Mouse (Mus musculus): ENCODE data around the gene Ccdc122.

The Ccdc122 gene

GRCm38 (mm10) chr14:77136936-77137335, 100.4 kb downstream of the Ccdc122 start:
- no peak for DNase-seq

DNA sequence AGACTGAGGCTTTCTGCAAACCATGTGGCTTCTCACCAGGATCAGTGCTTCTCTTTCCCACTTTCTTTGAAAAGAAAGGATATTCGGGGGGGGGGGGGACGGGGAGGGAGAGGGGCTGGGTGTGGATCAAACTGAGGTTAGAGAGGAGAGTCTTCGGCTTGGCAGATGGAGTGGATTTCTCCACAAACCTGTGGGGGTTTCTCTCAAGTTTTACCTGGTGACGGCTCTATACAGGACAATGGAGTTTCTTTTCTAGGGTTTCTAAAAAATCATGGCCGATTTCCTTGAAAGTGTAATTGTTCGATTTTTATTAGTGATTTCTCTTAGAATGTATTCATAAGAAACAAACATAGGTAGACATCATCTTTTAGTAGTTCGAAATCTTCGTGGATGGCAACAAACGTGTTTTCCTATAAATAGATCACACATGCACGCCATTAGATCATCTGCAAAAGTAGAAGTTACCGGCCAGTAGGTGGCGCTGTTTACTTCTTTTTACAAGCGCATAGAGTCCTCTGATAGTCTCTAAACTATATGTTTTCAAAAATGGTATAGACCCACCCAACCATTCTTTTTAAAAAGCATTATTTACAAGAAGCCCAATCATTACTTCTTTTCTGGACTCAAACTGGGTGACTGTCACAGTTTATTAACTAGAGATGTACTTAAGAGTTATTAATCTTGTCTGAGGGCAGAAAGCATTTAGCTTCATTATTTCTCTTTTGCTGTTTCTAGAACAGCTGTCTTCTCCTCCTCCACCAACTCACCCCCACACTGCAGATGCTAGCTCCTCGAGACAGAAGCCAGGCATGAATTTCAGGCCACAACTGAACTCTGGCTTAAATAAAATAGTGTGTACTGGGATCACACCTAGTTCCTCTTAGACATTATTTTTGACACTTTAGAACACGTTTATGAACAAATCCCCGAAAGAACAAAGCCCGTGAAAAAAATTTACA, 105.0 kb downstream of the Ccdc122 start:
- peak; percentile 89 for DNase-seq

- DNase-seq: no peak
These were observed 108.5 kb downstream of the Ccdc122 start for GRCm38 (mm10) chr14:77145103-77145502.

- DNase-seq: no peak
These were observed 111.1 kb downstream of the Ccdc122 start for GRCm38 (mm10) chr14:77147635-77148034.

DNA sequence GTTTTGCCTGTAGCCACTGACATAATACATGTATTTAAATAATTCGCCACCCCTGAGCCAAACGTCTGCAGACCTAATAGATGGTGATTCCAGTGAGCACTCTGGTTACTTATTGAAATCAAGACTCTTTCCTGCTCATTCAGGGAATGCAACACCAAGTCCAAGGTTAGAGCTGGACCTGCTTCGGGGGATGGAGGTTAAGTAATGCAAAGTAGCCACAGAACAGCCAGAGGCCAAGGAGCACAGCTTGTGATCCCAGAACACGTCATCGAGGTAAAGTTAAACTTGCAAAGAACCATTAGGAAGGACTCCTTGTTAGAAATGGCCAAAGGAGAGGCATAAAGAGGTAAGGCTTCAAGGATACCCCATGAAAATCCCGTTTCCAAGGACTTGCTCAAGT, 114.0 kb downstream of the Ccdc122 start:
- DNase-seq: no peak

DNA sequence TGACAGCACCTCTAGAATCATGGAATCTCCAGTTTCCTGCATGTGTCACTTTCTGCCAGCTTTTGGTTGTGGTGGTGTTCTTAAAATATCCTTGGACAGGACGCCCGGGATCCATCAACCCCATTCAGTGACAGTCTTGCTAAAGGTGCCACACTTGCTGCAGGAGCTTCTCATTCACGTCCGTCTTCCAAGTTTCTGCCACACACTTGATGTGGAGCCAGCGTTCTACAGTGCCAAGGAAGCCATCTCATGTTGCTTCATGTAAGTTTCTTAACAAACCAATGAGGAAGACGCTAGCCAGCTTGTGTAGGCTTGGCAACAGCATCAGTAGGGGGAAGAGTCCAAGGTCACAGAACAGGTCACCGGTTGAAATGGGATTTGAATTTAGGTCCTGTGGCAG, 114.9 kb downstream of the Ccdc122 start:
- DNase-seq: no peak

DNA sequence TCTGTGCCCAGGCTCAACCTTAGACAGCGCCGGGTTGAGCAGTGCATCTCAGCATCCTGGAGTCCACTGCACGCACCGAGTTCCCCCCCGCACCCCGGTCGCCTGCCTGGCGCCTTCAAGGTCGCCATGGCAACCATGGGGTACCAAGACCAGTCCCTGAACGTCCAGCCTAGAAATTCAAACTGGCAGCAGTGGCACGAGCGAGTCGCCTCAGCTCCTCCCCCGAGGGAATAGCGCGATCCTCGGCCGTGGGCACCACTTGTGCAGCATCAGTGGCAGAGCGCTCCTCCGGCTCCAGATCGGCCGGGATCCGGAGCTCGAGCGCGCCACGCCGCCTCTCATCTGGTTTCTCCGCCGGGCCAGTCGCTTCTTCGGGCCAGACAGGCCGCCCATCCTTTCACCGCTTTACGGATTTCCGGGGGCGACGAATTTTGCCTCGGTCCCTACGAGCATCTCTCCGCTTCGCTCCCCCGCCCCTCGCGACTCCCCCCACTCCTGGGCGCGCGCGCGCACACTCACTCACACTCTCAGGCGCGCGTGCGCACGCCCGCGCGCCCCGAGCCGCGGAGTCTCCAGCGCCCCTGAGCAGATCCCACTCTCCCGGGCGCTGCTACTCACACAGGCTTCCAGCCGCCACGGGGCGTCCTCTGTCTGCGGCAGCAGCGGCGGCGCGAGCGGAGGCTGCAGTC, 119.8 kb downstream of the Ccdc122 start, which contains the start of gene Enox1:
TSS of gene Enox1 (plus strand) at position 542 of the 689 bp plus-strand sequence.
- DNase-seq: peak; percentile 95

- no peak for DNase-seq
These were observed 120.4 kb downstream of the Ccdc122 start for GRCm38 (mm10) chr14:77156911-77157504.

GRCm38 (mm10) chr14:77157505-77157911, 120.9 kb downstream of the Ccdc122 start:
- DNase-seq: peak; percentile 90

- peak; percentile 34 for DNase-seq
These were observed 122.8 kb downstream of the Ccdc122 start for GRCm38 (mm10) chr14:77159397-77159796.
